Mouse (Mus musculus) G1E (cell line): ENCODE measurements around the gene Pde9a.

Experiments
- CTCF ChIP-seq: IDR thresholded peaks from 2 replicates; pipeline ENCODE4 v1.5.1; 2012; ENCODE audit warnings: low read depth, low read length, inconsistent platforms, mixed read lengths
- TAL1 ChIP-seq: conservative IDR thresholded peaks from 2 replicates; pipeline ENCODE4 v1.6.1; 2012; ENCODE audit warnings: low read depth, low read length, inconsistent platforms, mixed read lengths

DNA sequence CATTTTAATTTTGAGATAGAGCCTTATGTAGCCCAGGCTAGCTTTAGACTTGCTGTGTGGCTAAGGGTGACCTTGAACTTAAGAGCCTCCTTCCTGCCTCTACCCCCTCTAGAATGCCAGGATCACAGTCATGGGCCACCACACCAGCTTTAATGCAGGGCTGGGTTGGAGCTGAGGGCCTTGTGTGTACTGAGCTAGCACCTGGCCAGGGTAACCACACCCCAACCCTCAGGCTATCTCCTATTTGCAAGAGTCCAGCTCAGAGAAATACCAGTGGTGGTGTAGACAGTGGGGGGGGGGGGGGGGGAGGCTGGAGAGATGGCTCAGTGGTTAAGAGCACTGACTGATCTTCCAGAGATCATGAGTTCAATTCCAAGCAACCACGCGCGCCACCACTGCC, 139.8 kb downstream of the Pde9a start:
- TF ChIP-seq TAL1 (no peak), CTCF (no peak)
